Mouse (Mus musculus): Measurements from ENCODE around the gene Scyl1.

GRCm38 (mm10) chr19:5818590-5818977, 47.4 kb upstream of the Scyl1 start:
- TF ChIP-seq EP300 (optimal IDR thresholded peaks at IDR 0.05) = no peak
- no peak for TF ChIP-seq CTCF (IDR thresholded peaks at IDR 0.05; ENCODE audit: low read depth)

All from stomach, postnatal 0 days (tissue).